Mouse (Mus musculus): ENCODE results near the gene Cd86. TPM values are rescaled to one million over a fixed set of nuclear protein-coding genes. Genes with fewer than 3 reads are reported as not detected.

Cd86 gene
- polyA plus RNA-seq, 1 experiment from 2014 or later = 7.8 TPM

- WGBS (ENCODE audit: insufficient replicate concordance) = 71% methylated on average over 23 of the region's 23 CpGs
- Histone ChIP-seq H3K36me3 (replicated peaks) (no peaks in the 10 kb centered on the region), H3K9me3 (replicated peaks) (no peaks in the 10 kb centered on the region), H3K4me1 (replicated peaks) (no peaks in the 10 kb centered on the region), H3K4me2 (no peak overlapping the region), H3K9ac (no peak overlapping the region), H3K27me3 (no peaks in the 10 kb centered on the region), H3K4me3 (replicated peaks) (no peak overlapping the region), H3K27ac (replicated peaks) (no peak overlapping the region)
- ATAC-seq (ENCODE audit: insufficient read depth) = no peak
Observed at GRCm38 (mm10) chr16:36634971-36635710, 30.7 kb downstream of the Cd86 start.

GRCm38 (mm10) chr16:36634421-36634820 lies 31.5 kb downstream of the Cd86 start:
- no peak overlapping the region for H3K9ac ChIP-seq
- no peaks in the 10 kb centered on the region for H3K27me3 ChIP-seq
- no peaks in the 10 kb centered on the region for H3K9me3 ChIP-seq (replicated peaks)
- no peaks in the 10 kb centered on the region for H3K4me1 ChIP-seq (replicated peaks)
- H3K4me2 ChIP-seq = no peak overlapping the region
- no peak overlapping the region for H3K27ac ChIP-seq (replicated peaks)
- no peaks in the 10 kb centered on the region for H3K36me3 ChIP-seq (replicated peaks)
- no peak overlapping the region for H3K4me3 ChIP-seq (replicated peaks)
- 68% methylated on average over 2 of the region's 2 CpGs for WGBS (ENCODE audit: insufficient replicate concordance)
- ATAC-seq (ENCODE audit: insufficient read depth) = no peak

GRCm38 (mm10) chr16:36632229-36632628 lies 33.7 kb downstream of the Cd86 start:
- Histone ChIP-seq H3K4me1 (replicated peaks) (no peaks in the 10 kb centered on the region), H3K9ac (no peak overlapping the region), H3K36me3 (replicated peaks) (no peaks in the 10 kb centered on the region), H3K4me3 (replicated peaks) (no peak overlapping the region), H3K27ac (replicated peaks) (no peak overlapping the region), H3K27me3 (no peaks in the 10 kb centered on the region), H3K4me2 (no peak overlapping the region), H3K9me3 (replicated peaks) (no peaks in the 10 kb centered on the region)
- ATAC-seq (ENCODE audit: insufficient read depth) = no peak
- 74% methylated on average over 8 of the region's 8 CpGs for WGBS (ENCODE audit: insufficient replicate concordance)

- Histone ChIP-seq H3K4me3 (replicated peaks) (no peak overlapping the region), H3K9me3 (replicated peaks) (no peaks in the 10 kb centered on the region), H3K4me1 (replicated peaks) (no peaks in the 10 kb centered on the region), H3K27me3 (no peaks in the 10 kb centered on the region), H3K27ac (replicated peaks) (no peak overlapping the region), H3K36me3 (replicated peaks) (no peaks in the 10 kb centered on the region), H3K9ac (no peak overlapping the region), H3K4me2 (no peak overlapping the region)
- WGBS (ENCODE audit: insufficient replicate concordance) = 56% methylated on average over 5 of the region's 5 CpGs
- ATAC-seq (ENCODE audit: insufficient read depth) = no peak
Observed at GRCm38 (mm10) chr16:36631607-36632006, 34.3 kb downstream of the Cd86 start.

GRCm38 (mm10) chr16:36627740-36628139 lies 38.1 kb downstream of the Cd86 start:
- no peak for ATAC-seq (ENCODE audit: insufficient read depth)
- Histone ChIP-seq H3K4me1 (replicated peaks) (no peaks in the 10 kb centered on the region), H3K27me3 (no peaks in the 10 kb centered on the region), H3K9ac (no peak overlapping the region), H3K27ac (replicated peaks) (no peak overlapping the region), H3K4me2 (no peak overlapping the region), H3K36me3 (replicated peaks) (no peaks in the 10 kb centered on the region), H3K9me3 (replicated peaks) (no peaks in the 10 kb centered on the region), H3K4me3 (replicated peaks) (no peak overlapping the region)
- 87% methylated on average over 1 of the region's 1 CpGs for WGBS (ENCODE audit: insufficient replicate concordance)

GRCm38 (mm10) chr16:36626567-36627197 lies 39.2 kb downstream of the Cd86 start:
- Histone ChIP-seq H3K4me2 (no peak overlapping the region), H3K4me3 (replicated peaks) (no peak overlapping the region), H3K27me3 (no peaks in the 10 kb centered on the region), H3K27ac (replicated peaks) (no peak overlapping the region), H3K36me3 (replicated peaks) (no peaks in the 10 kb centered on the region), H3K4me1 (replicated peaks) (no peaks in the 10 kb centered on the region), H3K9me3 (replicated peaks) (no peaks in the 10 kb centered on the region), H3K9ac (no peak overlapping the region)
- WGBS (ENCODE audit: insufficient replicate concordance) = 39% methylated on average over 5 of the region's 5 CpGs
- ATAC-seq (ENCODE audit: insufficient read depth) = peak; percentile 49; the same call in 1 of the 2 replicates

- ATAC-seq (ENCODE audit: insufficient read depth) = no peak
- H3K27ac ChIP-seq (replicated peaks) = no peak overlapping the region
- WGBS (ENCODE audit: insufficient replicate concordance) = 58% methylated on average over 1 of the region's 1 CpGs
Observed at GRCm38 (mm10) chr16:36625909-36626308, 40.0 kb downstream of the Cd86 start.

GRCm38 (mm10) chr16:36622320-36622719 lies 43.6 kb downstream of the Cd86 start:
- H3K4me1 ChIP-seq (replicated peaks) = no peaks in the 10 kb centered on the region
- no peak overlapping the region for H3K4me2 ChIP-seq
- WGBS (ENCODE audit: insufficient replicate concordance) = 60% methylated on average over 3 of the region's 3 CpGs
- no peaks in the 10 kb centered on the region for H3K27me3 ChIP-seq
- no peak overlapping the region for H3K4me3 ChIP-seq (replicated peaks)
- no peaks in the 10 kb centered on the region for H3K9me3 ChIP-seq (replicated peaks)
- no peak for ATAC-seq (ENCODE audit: insufficient read depth)
- no peak overlapping the region for H3K27ac ChIP-seq (replicated peaks)
- H3K9ac ChIP-seq = no peak overlapping the region
- no peaks in the 10 kb centered on the region for H3K36me3 ChIP-seq (replicated peaks)

More at GRCm38 (mm10) chr16:36625909-36626308, 40.0 kb downstream of the Cd86 start:
- no peak overlapping the region for H3K4me3 ChIP-seq (replicated peaks)
- no peaks in the 10 kb centered on the region for H3K27me3 ChIP-seq
- no peak overlapping the region for H3K4me2 ChIP-seq
- no peak overlapping the region for H3K9ac ChIP-seq
- no peaks in the 10 kb centered on the region for H3K4me1 ChIP-seq (replicated peaks)
- no peaks in the 10 kb centered on the region for H3K9me3 ChIP-seq (replicated peaks)
- no peaks in the 10 kb centered on the region for H3K36me3 ChIP-seq (replicated peaks)

- Histone ChIP-seq H3K9me3 (replicated peaks) (no peaks in the 10 kb centered on the region), H3K4me2 (no peak overlapping the region), H3K9ac (no peak overlapping the region), H3K27ac (replicated peaks) (no peak overlapping the region), H3K36me3 (replicated peaks) (no peaks in the 10 kb centered on the region), H3K4me3 (replicated peaks) (no peak overlapping the region), H3K27me3 (no peaks in the 10 kb centered on the region), H3K4me1 (replicated peaks) (no peaks in the 10 kb centered on the region)
- WGBS (ENCODE audit: insufficient replicate concordance) = 47% methylated on average over 3 of the region's 3 CpGs
- ATAC-seq (ENCODE audit: insufficient read depth) = no peak
Observed at GRCm38 (mm10) chr16:36621108-36621507, 44.8 kb downstream of the Cd86 start.

- no peaks in the 10 kb centered on the region for H3K4me1 ChIP-seq (replicated peaks)
- H3K4me3 ChIP-seq (replicated peaks) = no peak overlapping the region
- ATAC-seq (ENCODE audit: insufficient read depth) = no peak
- no peaks in the 10 kb centered on the region for H3K36me3 ChIP-seq (replicated peaks)
- no peak overlapping the region for H3K9ac ChIP-seq
- no peaks in the 10 kb centered on the region for H3K27me3 ChIP-seq
- no peak overlapping the region for H3K4me2 ChIP-seq
- WGBS (ENCODE audit: insufficient replicate concordance) = 57% methylated on average over 2 of the region's 2 CpGs
- H3K9me3 ChIP-seq (replicated peaks) = no peaks in the 10 kb centered on the region
- no peak overlapping the region for H3K27ac ChIP-seq (replicated peaks)
Observed at GRCm38 (mm10) chr16:36613701-36614100, 52.2 kb downstream of the Cd86 start.

GRCm38 (mm10) chr16:36602632-36603031 lies 63.2 kb downstream of the Cd86 start:
- H3K36me3 ChIP-seq (replicated peaks) = no peaks in the 10 kb centered on the region

More at GRCm38 (mm10) chr16:36602632-36603031, 63.2 kb downstream of the Cd86 start:
- no peaks in the 10 kb centered on the region for H3K4me1 ChIP-seq (replicated peaks)
- ATAC-seq (ENCODE audit: insufficient read depth) = no peak
- H3K27ac ChIP-seq (replicated peaks) = no peak overlapping the region
- WGBS (ENCODE audit: insufficient replicate concordance) = 51% methylated on average over 3 of the region's 3 CpGs
- H3K27me3 ChIP-seq = no peaks in the 10 kb centered on the region
- H3K9me3 ChIP-seq (replicated peaks) = no peaks in the 10 kb centered on the region
- no peak overlapping the region for H3K4me3 ChIP-seq (replicated peaks)
- no peak overlapping the region for H3K4me2 ChIP-seq
- no peak overlapping the region for H3K9ac ChIP-seq
